Mouse (Mus musculus) lung, postnatal 0 days (tissue): ENCODE data around the gene Fopnl.

Source experiments
- CTCF ChIP-seq: IDR thresholded peaks from 2 replicates; pipeline ENCODE4 v1.5.1; 2016; ENCODE audit warnings: antibody characterized with exemption, mild to moderate bottlenecking
- EP300 ChIP-seq: IDR thresholded peaks from 2 replicates; pipeline ENCODE4 v1.6.1; 2016; ENCODE audit warnings: antibody characterized with exemption, mild to moderate bottlenecking, control low read depth

DNA sequence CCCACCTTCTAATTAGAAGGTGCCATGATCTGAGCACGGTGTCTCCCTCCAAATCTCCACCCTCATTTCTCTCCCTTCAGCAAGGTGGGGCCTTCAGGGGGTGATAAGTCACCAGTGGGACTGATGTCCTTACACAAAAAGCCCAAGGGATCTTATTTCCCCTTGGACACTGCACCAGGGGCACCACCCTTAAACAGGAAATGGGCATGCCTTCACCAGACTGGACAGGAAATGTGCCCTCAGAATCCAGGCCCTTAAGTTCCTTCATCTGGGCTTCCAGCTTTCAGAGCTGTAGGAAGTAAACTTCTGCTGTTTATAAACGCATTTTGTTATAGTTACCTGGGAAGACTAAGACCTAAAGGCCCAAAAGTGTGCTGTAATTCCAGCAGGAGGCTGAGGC is 52.7 kb downstream of the Fopnl start:
- TF ChIP-seq CTCF (no peak; the same call in 1 of the 2 replicates), EP300 (peak; percentile 77)
